Mouse (Mus musculus): ENCODE measurements around the gene Ddit4.

GRCm38 (mm10) chr10:59950716-59951191 lies 880 bp downstream of the Ddit4 start:
- TF ChIP-seq EP300 (IDR thresholded peaks at IDR 0.05; ENCODE audit: low read depth): no peak
- peak; percentile 81 for TF ChIP-seq CTCF (IDR thresholded peaks at IDR 0.05; ENCODE audit: low read depth)
